Mouse (Mus musculus): ENCODE data around the gene Olfr97. TPM values are rescaled to one million over a fixed set of nuclear protein-coding genes. Genes with fewer than 3 reads are reported as not detected.

Olfr97 gene
- not detected for polyA plus RNA-seq (2014; fragmentation: Illumina TruSeq; extraction: RNeasy Lipid Tissue Mini Kit (QIAGEN cat#74804); ENCODE audit: low read depth, low replicate concordance)

DNA sequence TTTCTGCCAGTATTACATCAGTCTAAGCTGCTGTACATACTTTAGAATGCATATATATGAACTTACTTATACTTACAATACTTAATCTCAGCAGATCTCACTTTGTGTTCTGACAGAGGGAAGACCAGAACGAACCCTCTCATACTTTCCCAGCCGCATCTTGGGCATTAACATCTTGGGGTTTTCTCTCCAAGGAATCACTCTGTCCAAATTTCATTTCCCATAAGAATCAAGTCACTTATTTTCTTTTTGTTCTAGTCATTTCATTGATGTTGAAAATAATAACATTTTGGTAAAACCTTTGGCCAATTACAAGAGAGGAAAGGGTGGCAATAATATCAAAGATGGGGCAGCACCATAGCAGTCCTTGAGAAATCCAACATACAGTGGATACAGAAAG, at the start of gene Olfr97:
Gene Olfr97 (minus strand): TSS at position 101 of the 400 bp plus-strand sequence.

DNA sequence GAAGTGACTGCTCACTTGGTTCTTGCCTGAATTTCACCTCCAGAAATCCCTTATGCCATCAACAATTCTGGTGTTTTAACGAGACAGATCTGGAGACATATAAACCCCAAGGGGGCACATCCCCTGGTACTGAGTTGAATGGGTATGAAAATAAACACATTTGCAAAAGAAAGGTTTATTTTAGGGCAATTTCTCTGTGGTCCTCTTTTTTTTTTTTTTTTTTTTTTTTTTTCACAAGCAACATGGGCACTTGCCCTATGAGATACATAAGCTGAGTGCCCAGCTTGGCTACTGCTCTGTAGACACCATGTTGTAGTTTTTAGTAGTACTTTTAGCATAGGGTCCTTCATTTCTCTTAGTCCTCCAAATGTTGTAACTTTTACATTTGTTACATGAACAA, 46.2 kb upstream of the Olfr97 start, which contains the start of gene Olfr99:
Gene Olfr99 (minus strand): TSS at position 101 of the 400 bp plus-strand sequence.

DNA sequence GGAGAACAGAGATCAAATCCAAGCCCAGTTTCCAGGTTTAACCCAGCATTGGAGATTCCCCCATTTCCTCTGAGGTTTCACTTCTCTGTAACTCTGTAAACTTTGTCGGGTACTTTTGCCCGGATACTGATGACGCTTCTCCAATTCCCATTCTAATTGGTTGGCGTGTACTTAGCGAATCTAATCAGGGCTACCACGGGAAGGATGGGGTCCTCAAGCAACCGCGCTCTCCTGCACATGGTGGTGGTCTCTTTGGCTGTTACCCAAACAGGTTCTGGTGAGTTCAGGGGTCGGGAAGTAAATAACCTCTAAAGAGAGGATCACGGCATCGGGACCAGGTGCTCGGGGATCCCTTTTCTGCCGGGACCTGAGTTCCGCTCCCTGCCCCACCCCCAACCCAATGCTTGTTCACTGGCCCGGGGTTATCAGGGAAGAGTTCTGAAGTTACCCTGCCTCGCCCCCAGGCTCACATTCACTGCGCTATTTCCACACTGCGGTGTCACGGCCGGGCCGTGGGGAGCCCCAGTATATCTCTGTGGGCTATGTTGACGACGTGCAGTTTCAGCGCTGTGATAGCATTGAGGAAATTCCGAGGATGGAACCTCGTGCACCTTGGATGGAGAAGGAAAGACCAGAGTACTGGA, 33.0 kb upstream of the Olfr97 start, which contains the start of gene H2-M3:
Gene H2-M3 (plus strand): TSS at position 163 of the 644 bp plus-strand sequence.

DNA sequence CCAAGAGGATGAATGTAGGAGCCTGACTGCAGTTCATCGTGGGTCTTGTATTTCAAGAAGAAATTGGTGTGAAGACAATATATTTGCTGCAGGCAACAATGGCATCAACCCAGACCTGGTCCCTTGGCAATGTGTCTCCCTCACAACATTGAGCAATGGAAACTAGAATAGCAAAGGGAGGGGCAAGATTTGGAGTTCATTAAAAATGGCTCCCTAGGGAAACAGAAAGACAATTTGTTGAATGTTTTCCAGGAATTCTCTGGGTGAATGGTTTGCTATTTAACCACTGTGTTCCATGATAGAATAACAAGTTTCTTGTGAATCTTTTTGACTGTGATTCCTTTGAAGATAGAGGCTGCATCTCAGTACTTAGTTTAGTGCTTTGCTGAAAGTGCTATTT, 26.5 kb upstream of the Olfr97 start, which contains the start of gene Olfr98:
Gene Olfr98 (minus strand): TSS at position 124 of the 400 bp plus-strand sequence.

DNA sequence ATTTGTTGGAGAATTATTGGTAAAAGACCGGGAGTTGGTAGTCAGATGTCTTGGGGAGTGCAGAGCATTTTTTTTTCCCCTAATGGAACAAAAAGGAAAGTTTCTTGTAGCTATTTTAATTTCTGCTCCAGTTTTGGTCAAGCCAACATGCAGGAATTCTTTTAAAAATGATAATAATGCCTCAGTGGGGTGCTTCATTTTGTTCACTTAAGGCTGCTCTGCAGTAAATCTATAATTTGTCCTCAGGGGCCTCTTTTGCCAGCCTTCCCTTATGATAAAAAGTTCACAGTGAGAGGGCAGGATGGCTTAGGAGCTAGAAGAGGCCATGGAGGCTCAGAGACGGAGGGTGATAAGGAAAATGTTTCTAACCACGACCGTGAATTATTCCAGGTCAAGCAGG, 17.3 kb downstream of the Olfr97 start, which contains the start of gene Olfr96:
Gene Olfr96 (plus strand): TSS at position 301 of the 400 bp plus-strand sequence.

DNA sequence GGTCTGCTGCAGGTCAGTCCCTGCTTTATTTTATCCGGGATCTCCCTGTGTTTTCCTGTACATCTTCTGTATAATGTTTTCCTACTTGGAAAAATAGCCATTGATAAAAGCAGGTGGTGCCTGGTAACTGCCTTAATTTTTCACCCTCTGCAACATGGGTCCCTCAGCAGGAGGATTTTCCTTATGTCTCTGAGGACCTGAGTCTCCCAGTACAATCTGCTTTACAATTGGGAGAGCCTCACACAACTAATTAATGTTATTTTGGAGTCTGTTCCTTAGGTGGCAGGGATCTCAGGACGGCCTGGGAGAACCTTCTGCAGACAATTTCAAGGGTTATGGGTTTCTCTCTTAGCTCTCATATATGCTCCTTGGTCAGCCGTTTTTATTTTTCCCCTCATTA, 24.1 kb downstream of the Olfr97 start, which contains the start of gene Olfr95:
Gene Olfr95 (minus strand): TSS at position 101 of the 400 bp plus-strand sequence.

DNA sequence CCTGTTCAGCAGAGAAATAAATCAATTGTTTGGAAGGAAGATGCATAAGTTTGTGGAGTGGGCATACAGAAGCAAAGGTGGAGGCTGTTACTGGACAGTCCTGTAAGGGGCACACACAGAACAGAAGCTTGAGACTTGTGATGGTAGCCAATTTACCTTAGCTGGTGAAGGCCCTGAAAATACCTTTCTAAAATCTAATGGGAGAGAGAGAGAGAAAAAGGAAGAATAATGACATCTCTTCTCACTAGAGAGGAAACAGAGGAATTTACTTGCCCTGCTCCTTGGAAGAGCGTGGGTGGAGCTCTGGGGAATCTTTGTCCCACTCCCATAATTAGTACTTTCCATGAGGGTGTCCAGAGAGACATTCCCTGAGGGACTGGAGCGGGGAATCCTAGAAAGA, 36.2 kb downstream of the Olfr97 start, which contains the start of gene Olfr94:
Gene Olfr94 (minus strand): TSS at position 101 of the 400 bp plus-strand sequence.

DNA sequence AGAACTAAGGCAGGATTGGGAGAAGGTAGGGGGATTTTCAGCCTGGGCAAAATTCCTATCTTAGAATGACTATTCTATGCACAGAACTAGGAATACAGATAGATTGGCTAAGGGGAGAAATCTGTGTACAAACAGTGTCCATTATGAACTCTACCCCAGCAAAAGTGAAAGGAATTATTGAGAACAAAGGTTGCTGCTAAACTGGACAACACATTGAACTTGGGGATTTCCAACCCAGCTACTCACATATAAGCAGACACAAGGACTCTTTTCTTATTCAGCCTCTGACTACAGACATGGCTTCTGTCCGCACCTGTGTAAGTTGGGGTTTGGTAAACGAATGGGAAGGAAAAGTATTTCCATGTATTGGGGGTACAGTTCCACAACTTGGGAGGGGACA, 43.5 kb downstream of the Olfr97 start, which contains the start of gene Ubd:
Gene Ubd (plus strand): TSS at position 237 of the 400 bp plus-strand sequence.

Other genes with a start within 250 kb of the Olfr97 start
- not detected for gene H2-M5, start 247.8 kb downstream of the Olfr97 start, polyA plus RNA-seq (2014; fragmentation: Illumina TruSeq; extraction: RNeasy Lipid Tissue Mini Kit (QIAGEN cat#74804); ENCODE audit: low read depth, low replicate concordance)
- gene Zfp57, start 236.2 kb downstream of the Olfr97 start, polyA plus RNA-seq (2014; fragmentation: Illumina TruSeq; extraction: RNeasy Lipid Tissue Mini Kit (QIAGEN cat#74804); ENCODE audit: low read depth, low replicate concordance) = 1.8 TPM
- gene Mog, start 213.9 kb downstream of the Olfr97 start, polyA plus RNA-seq (2014; fragmentation: Illumina TruSeq; extraction: RNeasy Lipid Tissue Mini Kit (QIAGEN cat#74804); ENCODE audit: low read depth, low replicate concordance) = not detected
- 20.6 TPM for gene Gabbr1, start 191.4 kb downstream of the Olfr97 start, polyA plus RNA-seq (2014; fragmentation: Illumina TruSeq; extraction: RNeasy Lipid Tissue Mini Kit (QIAGEN cat#74804); ENCODE audit: low read depth, low replicate concordance)
- not detected for gene Olfr90, start 148.8 kb downstream of the Olfr97 start, polyA plus RNA-seq (2014; fragmentation: Illumina TruSeq; extraction: RNeasy Lipid Tissue Mini Kit (QIAGEN cat#74804); ENCODE audit: low read depth, low replicate concordance)
- gene Olfr91, start 139.1 kb downstream of the Olfr97 start, polyA plus RNA-seq (2014; fragmentation: Illumina TruSeq; extraction: RNeasy Lipid Tissue Mini Kit (QIAGEN cat#74804); ENCODE audit: low read depth, low replicate concordance) = not detected
- gene Olfr92, start 117.2 kb downstream of the Olfr97 start, polyA plus RNA-seq (2014; fragmentation: Illumina TruSeq; extraction: RNeasy Lipid Tissue Mini Kit (QIAGEN cat#74804); ENCODE audit: low read depth, low replicate concordance) = not detected
- gene Olfr93, start 75.8 kb downstream of the Olfr97 start, polyA plus RNA-seq (2014; fragmentation: Illumina TruSeq; extraction: RNeasy Lipid Tissue Mini Kit (QIAGEN cat#74804); ENCODE audit: low read depth, low replicate concordance) = not detected
- gene Ubd, start 43.4 kb downstream of the Olfr97 start, polyA plus RNA-seq (2014; fragmentation: Illumina TruSeq; extraction: RNeasy Lipid Tissue Mini Kit (QIAGEN cat#74804); ENCODE audit: low read depth, low replicate concordance) = 0.69 TPM
- not detected for gene Olfr94, start 36.3 kb downstream of the Olfr97 start, polyA plus RNA-seq (2014; fragmentation: Illumina TruSeq; extraction: RNeasy Lipid Tissue Mini Kit (QIAGEN cat#74804); ENCODE audit: low read depth, low replicate concordance)
- gene Olfr95, start 24.2 kb downstream of the Olfr97 start, polyA plus RNA-seq (2014; fragmentation: Illumina TruSeq; extraction: RNeasy Lipid Tissue Mini Kit (QIAGEN cat#74804); ENCODE audit: low read depth, low replicate concordance) = not detected
- not detected for gene Olfr96, start 17.2 kb downstream of the Olfr97 start, polyA plus RNA-seq (2014; fragmentation: Illumina TruSeq; extraction: RNeasy Lipid Tissue Mini Kit (QIAGEN cat#74804); ENCODE audit: low read depth, low replicate concordance)
- gene Olfr98, start 26.4 kb upstream of the Olfr97 start, polyA plus RNA-seq (2014; fragmentation: Illumina TruSeq; extraction: RNeasy Lipid Tissue Mini Kit (QIAGEN cat#74804); ENCODE audit: low read depth, low replicate concordance) = not detected
- gene H2-M3, start 32.9 kb upstream of the Olfr97 start, polyA plus RNA-seq (2014; fragmentation: Illumina TruSeq; extraction: RNeasy Lipid Tissue Mini Kit (QIAGEN cat#74804); ENCODE audit: low read depth, low replicate concordance) = 0.85 TPM
- gene Olfr99, start 46.1 kb upstream of the Olfr97 start, polyA plus RNA-seq (2014; fragmentation: Illumina TruSeq; extraction: RNeasy Lipid Tissue Mini Kit (QIAGEN cat#74804); ENCODE audit: low read depth, low replicate concordance) = not detected
- gene Olfr101, start 67.0 kb upstream of the Olfr97 start, polyA plus RNA-seq (2014; fragmentation: Illumina TruSeq; extraction: RNeasy Lipid Tissue Mini Kit (QIAGEN cat#74804); ENCODE audit: low read depth, low replicate concordance) = not detected
- gene Olfr102, start 79.7 kb upstream of the Olfr97 start, polyA plus RNA-seq (2014; fragmentation: Illumina TruSeq; extraction: RNeasy Lipid Tissue Mini Kit (QIAGEN cat#74804); ENCODE audit: low read depth, low replicate concordance) = not detected
- not detected for gene Olfr103, start 102.4 kb upstream of the Olfr97 start, polyA plus RNA-seq (2014; fragmentation: Illumina TruSeq; extraction: RNeasy Lipid Tissue Mini Kit (QIAGEN cat#74804); ENCODE audit: low read depth, low replicate concordance)
- gene Olfr104-ps, start 122.3 kb upstream of the Olfr97 start, polyA plus RNA-seq (2014; fragmentation: Illumina TruSeq; extraction: RNeasy Lipid Tissue Mini Kit (QIAGEN cat#74804); ENCODE audit: low read depth, low replicate concordance) = not detected
- not detected for gene Olfr105-ps, start 141.7 kb upstream of the Olfr97 start, polyA plus RNA-seq (2014; fragmentation: Illumina TruSeq; extraction: RNeasy Lipid Tissue Mini Kit (QIAGEN cat#74804); ENCODE audit: low read depth, low replicate concordance)
- not detected for gene Olfr106-ps, start 153.1 kb upstream of the Olfr97 start, polyA plus RNA-seq (2014; fragmentation: Illumina TruSeq; extraction: RNeasy Lipid Tissue Mini Kit (QIAGEN cat#74804); ENCODE audit: low read depth, low replicate concordance)
- not detected for gene Olfr107, start 161.9 kb upstream of the Olfr97 start, polyA plus RNA-seq (2014; fragmentation: Illumina TruSeq; extraction: RNeasy Lipid Tissue Mini Kit (QIAGEN cat#74804); ENCODE audit: low read depth, low replicate concordance)
- not detected for gene Olfr108, start 208.2 kb upstream of the Olfr97 start, polyA plus RNA-seq (2014; fragmentation: Illumina TruSeq; extraction: RNeasy Lipid Tissue Mini Kit (QIAGEN cat#74804); ENCODE audit: low read depth, low replicate concordance)
- gene Olfr109, start 221.6 kb upstream of the Olfr97 start, polyA plus RNA-seq (2014; fragmentation: Illumina TruSeq; extraction: RNeasy Lipid Tissue Mini Kit (QIAGEN cat#74804); ENCODE audit: low read depth, low replicate concordance) = not detected
- not detected for gene H2-M2, start 246.2 kb upstream of the Olfr97 start, polyA plus RNA-seq (2014; fragmentation: Illumina TruSeq; extraction: RNeasy Lipid Tissue Mini Kit (QIAGEN cat#74804); ENCODE audit: low read depth, low replicate concordance)

Data from kidney, adult 10 weeks (tissue).